In the genomic region with DNA sequence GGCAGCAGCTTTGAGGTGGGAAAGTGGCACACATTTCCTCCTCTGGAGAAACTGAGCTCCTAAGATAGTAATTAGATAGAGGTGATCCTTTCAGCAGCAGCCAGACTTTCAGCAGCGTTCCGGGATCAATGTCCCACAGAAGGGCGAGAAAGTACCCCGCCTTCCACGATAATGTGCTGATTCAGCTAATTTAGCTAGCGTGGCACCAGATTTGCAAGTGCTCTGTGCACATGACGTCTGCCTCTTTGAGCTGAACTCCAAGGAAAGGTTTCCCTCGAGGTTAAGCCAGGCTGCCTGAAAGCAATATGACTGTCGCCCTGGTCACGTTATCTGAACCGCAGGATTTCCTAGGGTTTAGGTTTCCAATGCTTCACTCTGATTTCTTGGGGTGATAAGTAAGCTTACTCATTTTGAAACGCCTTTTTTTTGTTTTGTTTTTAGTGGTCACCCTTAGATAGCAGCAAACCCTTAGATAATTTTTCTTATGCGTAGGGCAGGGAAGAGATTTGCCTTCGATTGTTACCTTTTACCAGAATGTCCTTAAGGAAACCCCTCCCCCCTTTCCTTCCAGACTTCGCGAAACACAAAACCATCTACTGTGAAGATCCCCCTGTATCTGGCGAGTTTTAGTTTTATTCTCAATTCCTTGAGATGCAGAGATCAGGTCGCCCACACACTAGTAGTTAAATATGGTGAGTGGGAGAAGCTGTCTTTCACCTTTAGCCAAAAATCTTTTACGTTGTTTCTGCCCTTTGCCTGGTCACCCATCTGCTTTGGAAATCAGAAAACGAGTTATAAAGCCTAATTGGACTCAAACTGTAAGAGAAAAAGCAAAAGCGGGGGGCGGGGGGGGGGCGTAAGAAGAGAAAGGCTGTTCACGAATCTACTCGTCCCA, we compare ENCODE assay signal across 8 mouse cellular contexts.
DNase-seq lines count a peak whose midpoint lies in the region; ATAC-seq and TF ChIP-seq lines count a peak whose summit lies in the region.

No protein-coding gene starts in this region.

- H3K9me3 ChIP-seq in hindbrain, embryonic 10.5 days = no peaks in the 10 kb centered on the region
- no peaks in the 10 kb centered on the region for H3K9me3 ChIP-seq in limb, embryonic 13.5 days

- peak overlapping the region; percentile 79 for H3K4me2 ChIP-seq in limb, embryonic 13.5 days (replicated peaks)
- H3K4me2 ChIP-seq in myocyte (ENCODE audit: low read depth) = peak overlapping the region; percentile 97

- no peak for TF ChIP-seq CTCF in cortical plate, adult 2 months (IDR thresholded peaks at IDR 0.05; ENCODE audit: extremely low read depth, insufficient read depth, low read length)

- no peak overlapping the region for H3ac ChIP-seq in myocyte (ENCODE audit: control insufficient read depth, insufficient read length)

- TF ChIP-seq POLR2A in cortical plate, adult 2 months (IDR thresholded peaks at IDR 0.05; ENCODE audit: extremely low read depth, insufficient read depth, low read length) = no peak
- no peak for TF ChIP-seq POLR2A in myocyte (IDR thresholded peaks at IDR 0.05; ENCODE audit: insufficient read length, low read depth)

- H3K9ac ChIP-seq in limb, embryonic 13.5 days = peak overlapping the region; percentile 55

- ATAC-seq in limb, embryonic 13.5 days (ENCODE audit: low FRiP score, low read depth) = no peak
- no peak for ATAC-seq in erythroblast, adult 5-6 weeks (replicated peaks; ENCODE audit: low FRiP score, poor library complexity, severe bottlenecking)

- peaks cover 10% of the 10 kb centered on the region; the same call in 1 of the 2 replicates for H3K27me3 ChIP-seq in hindbrain, embryonic 10.5 days (ENCODE audit: insufficient read depth, poor library complexity, severe bottlenecking)
- peaks cover 12% of the 10 kb centered on the region for H3K27me3 ChIP-seq in limb, embryonic 13.5 days
- no peaks in the 10 kb centered on the region for H3K27me3 ChIP-seq in myocyte (ENCODE audit: control insufficient read depth, insufficient read depth, insufficient read length)

- H3K4me1 ChIP-seq in cortical plate, adult 2 months (ENCODE audit: control insufficient read depth, insufficient read depth, low read length) = no peaks in the 10 kb centered on the region; the same call in 1 of the 2 replicates
- H3K4me1 ChIP-seq in hindbrain, embryonic 10.5 days (replicated peaks) = peaks cover 33% of the 10 kb centered on the region
- peaks cover 12% of the 10 kb centered on the region for H3K4me1 ChIP-seq in limb, embryonic 13.5 days

- no peaks in the 10 kb centered on the region for H3K36me3 ChIP-seq in hindbrain, embryonic 10.5 days
- no peaks in the 10 kb centered on the region for H3K36me3 ChIP-seq in limb, embryonic 13.5 days
- H3K36me3 ChIP-seq in myocyte (ENCODE audit: control insufficient read depth, insufficient read depth) = no peaks in the 10 kb centered on the region

- H3K27ac ChIP-seq in cortical plate, adult 2 months (ENCODE audit: insufficient read depth, low read length) = no peak overlapping the region
- peak overlapping the region; percentile 92 for H3K27ac ChIP-seq in hindbrain, embryonic 10.5 days
- no peak overlapping the region for H3K27ac ChIP-seq in limb, embryonic 13.5 days

- peak overlapping the region; percentile 38 for H3K4me3 ChIP-seq in cortical plate, adult 2 months (ENCODE audit: insufficient read depth, low read length)
- peak overlapping the region; percentile 51 for H3K4me3 ChIP-seq in hindbrain, embryonic 10.5 days
- H3K4me3 ChIP-seq in limb, embryonic 13.5 days = peak overlapping the region; percentile 43
- peak overlapping the region; percentile 22 for H3K4me3 ChIP-seq in myocyte

- H3K79me2 ChIP-seq in myocyte (ENCODE audit: control insufficient read depth, insufficient read depth) = no peaks in the 10 kb centered on the region

- DNase-seq in layer of hippocampus, adult 11-12 months (ENCODE audit: low spot score) = peak; percentile 10
- no peak for DNase-seq in layer of hippocampus, postnatal 10 days (ENCODE audit: low spot score in 2 of 2)
- DNase-seq in hindbrain, embryonic 10.5 days (ENCODE audit: low spot score) = peak; percentile 49
- DNase-seq in spleen, postnatal 14 days (ENCODE audit: low spot score in 2 of 2) = no peak

- WGBS in hindbrain, embryonic 10.5 days = 4% methylated on average over 25 of the region's 25 CpGs
- 6% methylated on average over 25 of the region's 25 CpGs for WGBS in limb, embryonic 13.5 days

TF ChIP-seq in myocyte, 11 proteins besides CTCF, POLR2A, EP300 and RAD21:
- TF ChIP-seq MYOD1 (IDR thresholded peaks at IDR 0.05; ENCODE audit: control insufficient read depth in 1 of 3, insufficient read length in 2 of 3, low read depth in 2 of 3) = no peak
- TF ChIP-seq TCF3 (IDR thresholded peaks at IDR 0.05; ENCODE audit: insufficient read length, low read depth) = no peak
- TF ChIP-seq MAX (IDR thresholded peaks at IDR 0.05; ENCODE audit: low read depth) = no peak
- TF ChIP-seq SRF (IDR thresholded peaks at IDR 0.05; ENCODE audit: control insufficient read depth, insufficient read length, low read depth) = no peak
TF ChIP-seq in myocyte: peak in this region for 0.

Comparison
In these comparisons a context has a peak if more than half of its experiments do, and no peak if none do; other contexts are left out.
1. DNase-seq: peak in layer of hippocampus, adult 11-12 months (single experiment) and hindbrain, embryonic 10.5 days (single experiment); none in layer of hippocampus, postnatal 10 days (0 of 2) and spleen, postnatal 14 days (0 of 2).
2. Peak in every context shown above with its lines, with median percentiles within 50 percentile points of each other: H3K4me3 ChIP-seq.